Mouse (Mus musculus) megakaryocyte, adult 5-6 weeks (primary cell): Measurements from ENCODE around the gene Sun5. TPM values are rescaled to one million over a fixed set of nuclear protein-coding genes. Genes with fewer than 3 reads are reported as not detected.

Source experiments
- ATAC-seq: 2 replicates; pipeline ENCODE4 v1.8.0; 2016; ENCODE audit warnings: mild to moderate bottlenecking, inconsistent platforms; ENCODE audit not compliant: poor library complexity, severe bottlenecking
- total RNA-seq, 2 experiments: library from RNA; stranded (forward) in 1 of 2; stranded (reverse) in 1 of 2; fragments of 153-499, 151-499 nt in 1 of 2; fragments of 221-1000, 200-1000 nt in 1 of 2; gene quantifications; 2 replicates each; pipeline versions ENCODE4 v1.2.3 to v1.2.4; 2015 to 2017

Sun5 gene
- total RNA-seq (2015) (not detected in 2 replicates), total RNA-seq (2017) (not detected in 2 replicates)

- ATAC-seq, result no peak
Measured at GRCm38 (mm10) chr2:153870984-153871383, at the start of gene Sun5. Gene Sun5, minus strand, starts transcription at chr2:153871084.

- no peak for ATAC-seq
Measured at GRCm38 (mm10) chr2:153917930-153918329, 47.0 kb upstream of the Sun5 start, which contains the start of gene Bpifb3. Gene Bpifb3, plus strand, starts transcription at chr2:153918230.

- no peak for ATAC-seq
Measured at GRCm38 (mm10) chr2:153914151-153914550, 43.3 kb upstream of the Sun5 start.

GRCm38 (mm10) chr2:153906626-153907025, 35.7 kb upstream of the Sun5 start:
- ATAC-seq, result no peak

- no peak for ATAC-seq
Measured at GRCm38 (mm10) chr2:153902726-153903125, 31.8 kb upstream of the Sun5 start.

- no peak for ATAC-seq
Measured at GRCm38 (mm10) chr2:153900088-153900487, 29.2 kb upstream of the Sun5 start, which contains the start of gene Bpifb6. Gene Bpifb6, plus strand, starts transcription at chr2:153900388.

GRCm38 (mm10) chr2:153899111-153899510, 28.2 kb upstream of the Sun5 start:
- ATAC-seq, result no peak

GRCm38 (mm10) chr2:153874745-153875144, 3.9 kb upstream of the Sun5 start, which contains the start of gene Bpifb2:
Gene Bpifb2, plus strand, starts transcription at chr2:153875045.
- ATAC-seq, result no peak

- no peak for ATAC-seq
Measured at GRCm38 (mm10) chr2:153861960-153862359, 8.9 kb downstream of the Sun5 start.

GRCm38 (mm10) chr2:153860715-153861114, 10.2 kb downstream of the Sun5 start:
- no peak for ATAC-seq

- ATAC-seq, result no peak
Measured at GRCm38 (mm10) chr2:153860315-153860714, 10.6 kb downstream of the Sun5 start.

- ATAC-seq, result no peak
Measured at GRCm38 (mm10) chr2:153859581-153859980, 11.3 kb downstream of the Sun5 start.

GRCm38 (mm10) chr2:153853544-153853943, 17.3 kb downstream of the Sun5 start:
- ATAC-seq, result no peak

GRCm38 (mm10) chr2:153851030-153851360, 19.9 kb downstream of the Sun5 start:
- ATAC-seq, result peak; percentile 40; the same call in 1 of the 2 replicates

- ATAC-seq, result no peak
Measured at GRCm38 (mm10) chr2:153850351-153851029, 20.4 kb downstream of the Sun5 start.

- no peak for ATAC-seq
Measured at GRCm38 (mm10) chr2:153848389-153848788, 22.5 kb downstream of the Sun5 start.

- ATAC-seq, result no peak
Measured at GRCm38 (mm10) chr2:153842854-153843253, 28.0 kb downstream of the Sun5 start.

GRCm38 (mm10) chr2:153833291-153833690, 37.6 kb downstream of the Sun5 start:
- ATAC-seq, result no peak

- ATAC-seq, result no peak
Measured at GRCm38 (mm10) chr2:153828704-153829103, 42.2 kb downstream of the Sun5 start.

- peak; percentile 57 for ATAC-seq
Measured at GRCm38 (mm10) chr2:153827171-153827830, 43.6 kb downstream of the Sun5 start.

- ATAC-seq, result peak; percentile 67
Measured at GRCm38 (mm10) chr2:153825900-153826299, 45.0 kb downstream of the Sun5 start.

GRCm38 (mm10) chr2:153824593-153824992, 46.3 kb downstream of the Sun5 start:
- ATAC-seq, result no peak
